Mouse (Mus musculus): ENCODE measurements around the gene Kdelc1. TPM values are rescaled to one million over a fixed set of nuclear protein-coding genes. Genes with fewer than 3 reads are reported as not detected.

The Kdelc1 gene
- polyA plus RNA-seq, 1 experiment from 2014 or later = 26.8 TPM

Other genes starting within 250 kb of the Kdelc1 start
- 51.6 and 54.7 TPM in 2 replicates for gene Tpp2, start 185.2 kb downstream of the Kdelc1 start, polyA plus RNA-seq (2015; fragmentation: Nextera tagmentation; extraction: Ambion mirVana)
- 2.0 TPM in 2 replicates for gene Mettl21c, start 98.8 kb downstream of the Kdelc1 start, polyA plus RNA-seq (2015; fragmentation: Nextera tagmentation; extraction: Ambion mirVana)
- gene Gm8251, start 56.9 kb downstream of the Kdelc1 start, polyA plus RNA-seq (2015; fragmentation: Nextera tagmentation; extraction: Ambion mirVana) = 0.05 TPM in 1 of 2 replicates, not detected in the other
- gene Tex30, start 16.4 kb downstream of the Kdelc1 start, polyA plus RNA-seq (2015; fragmentation: Nextera tagmentation; extraction: Ambion mirVana) = 41.3 and 43.7 TPM in 2 replicates
- 29.4 and 30.4 TPM in 2 replicates for gene Bivm, start 149 bp upstream of the Kdelc1 start, polyA plus RNA-seq (2015; fragmentation: Nextera tagmentation; extraction: Ambion mirVana)
- gene Ercc5, start 28.9 kb upstream of the Kdelc1 start, polyA plus RNA-seq (2015; fragmentation: Nextera tagmentation; extraction: Ambion mirVana) = 25.2 and 27.7 TPM in 2 replicates
- gene Mettl21e, start 100.2 kb upstream of the Kdelc1 start, polyA plus RNA-seq (2015; fragmentation: Nextera tagmentation; extraction: Ambion mirVana) = not detected in 2 replicates